Mouse (Mus musculus) megakaryocyte, embryonic 14.5 days (primary cell): Measurements from ENCODE around the gene Socs7. TPM values are rescaled to one million over a fixed set of nuclear protein-coding genes. Genes with fewer than 3 reads are reported as not detected.

ENCODE experiments used
- H3K27me3 ChIP-seq: replicated peaks from 2 replicates; pipeline ENCODE3; 2012; ENCODE audit warnings: inconsistent platforms
- H3K36me3 ChIP-seq: replicated peaks from 2 replicates; pipeline ENCODE3; 2012; ENCODE audit warnings: low read length, inconsistent platforms, mixed read lengths
- H3K4me1 ChIP-seq: 2 replicates; pipeline ENCODE4 v1.6.1; 2012; ENCODE audit warnings: inconsistent platforms
- H3K4me3 ChIP-seq: replicated peaks from 2 replicates; pipeline ENCODE3; 2012; ENCODE audit warnings: moderate library complexity, mild to moderate bottlenecking, inconsistent platforms
- H3K9me3 ChIP-seq: 2 replicates; pipeline ENCODE4 v1.6.1; 2012; ENCODE audit warnings: inconsistent platforms
- FLI1 ChIP-seq: IDR thresholded peaks from 2 replicates; pipeline ENCODE4 v1.6.1; 2012; ENCODE audit warnings: low read length, inconsistent platforms, mixed read lengths
- GATA1 ChIP-seq: IDR thresholded peaks from 3 replicates; pipeline ENCODE4 v1.6.1; 2012; ENCODE audit warnings: mixed read lengths, low read length, inconsistent platforms, borderline replicate concordance
- polyA plus RNA-seq: library from polyadenylated mRNA; stranded (reverse); fragments of >175 nt; gene quantifications from 2 replicates; pipeline ENCODE4 v1.2.3, GENCODE M21; 2012; ENCODE audit warnings: low replicate concordance; ENCODE audit not compliant: insufficient read depth

Gene Socs7
- polyA plus RNA-seq, 1 experiment = 0.91 TPM

DNA sequence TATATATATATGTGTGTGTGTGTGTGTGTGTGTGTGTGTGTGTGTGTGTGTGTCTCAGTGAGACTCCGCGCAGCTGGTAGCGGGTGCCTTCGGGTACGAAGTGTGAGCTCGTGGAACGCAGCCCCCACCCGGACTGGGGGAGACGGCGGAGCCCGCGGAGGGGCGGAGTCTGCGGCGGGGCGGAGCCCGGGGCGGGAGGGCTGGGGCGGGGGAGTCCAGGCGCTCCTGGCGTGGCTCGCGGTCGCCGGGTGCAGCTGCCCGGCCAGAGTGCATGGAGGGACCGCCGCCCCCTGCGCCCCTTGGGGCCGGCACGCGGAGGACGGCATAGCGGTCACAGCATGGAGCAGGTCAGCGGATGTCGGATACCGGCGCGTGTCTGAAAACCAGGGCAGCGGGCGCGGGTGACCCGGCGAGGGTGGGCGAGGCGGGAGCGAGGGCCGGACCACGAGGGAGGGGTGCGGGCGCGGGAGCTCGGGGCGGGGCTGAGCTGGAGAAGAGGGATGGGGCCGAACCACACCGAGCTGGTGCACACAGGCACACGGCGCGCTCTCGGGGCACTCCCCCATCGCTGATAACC is 41.9 kb downstream of the Socs7 start:
- no peaks in the 10 kb centered on the region for H3K36me3 ChIP-seq
- peak overlapping the region; percentile 91 for H3K4me3 ChIP-seq
- TF ChIP-seq FLI1 = no peak
- no peak for TF ChIP-seq GATA1
- H3K27me3 ChIP-seq = peaks cover 64% of the 10 kb centered on the region
- H3K4me1 ChIP-seq = peaks cover 86% of the 10 kb centered on the region
- no peaks in the 10 kb centered on the region for H3K9me3 ChIP-seq

DNA sequence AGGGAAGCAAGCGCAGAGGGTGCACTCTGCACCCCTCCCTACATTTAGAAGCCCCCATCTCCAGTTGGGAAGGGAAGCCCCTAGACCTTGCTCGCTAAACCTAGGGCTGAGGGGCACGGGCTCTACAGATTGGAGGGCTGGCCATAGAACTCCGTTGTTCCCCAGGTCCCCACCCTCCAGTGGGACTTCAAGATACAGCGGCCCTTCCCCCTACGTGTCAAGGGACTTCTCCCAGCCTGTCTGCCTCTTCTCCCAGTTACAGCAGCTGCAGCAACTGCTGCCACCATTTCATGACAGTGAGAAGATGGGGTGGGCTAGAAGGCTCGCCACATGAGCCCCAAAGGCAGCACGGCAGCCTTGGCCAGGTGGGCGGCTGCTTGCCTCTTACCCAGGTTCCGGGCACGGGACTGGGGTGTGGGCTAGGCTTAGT is 42.4 kb downstream of the Socs7 start:
- TF ChIP-seq FLI1 = no peak
- TF ChIP-seq GATA1 = no peak
- H3K4me1 ChIP-seq = peaks cover 89% of the 10 kb centered on the region
- peak overlapping the region; percentile 91 for H3K4me3 ChIP-seq
- H3K9me3 ChIP-seq = no peaks in the 10 kb centered on the region
- H3K36me3 ChIP-seq = no peaks in the 10 kb centered on the region
- peaks cover 64% of the 10 kb centered on the region for H3K27me3 ChIP-seq

DNA sequence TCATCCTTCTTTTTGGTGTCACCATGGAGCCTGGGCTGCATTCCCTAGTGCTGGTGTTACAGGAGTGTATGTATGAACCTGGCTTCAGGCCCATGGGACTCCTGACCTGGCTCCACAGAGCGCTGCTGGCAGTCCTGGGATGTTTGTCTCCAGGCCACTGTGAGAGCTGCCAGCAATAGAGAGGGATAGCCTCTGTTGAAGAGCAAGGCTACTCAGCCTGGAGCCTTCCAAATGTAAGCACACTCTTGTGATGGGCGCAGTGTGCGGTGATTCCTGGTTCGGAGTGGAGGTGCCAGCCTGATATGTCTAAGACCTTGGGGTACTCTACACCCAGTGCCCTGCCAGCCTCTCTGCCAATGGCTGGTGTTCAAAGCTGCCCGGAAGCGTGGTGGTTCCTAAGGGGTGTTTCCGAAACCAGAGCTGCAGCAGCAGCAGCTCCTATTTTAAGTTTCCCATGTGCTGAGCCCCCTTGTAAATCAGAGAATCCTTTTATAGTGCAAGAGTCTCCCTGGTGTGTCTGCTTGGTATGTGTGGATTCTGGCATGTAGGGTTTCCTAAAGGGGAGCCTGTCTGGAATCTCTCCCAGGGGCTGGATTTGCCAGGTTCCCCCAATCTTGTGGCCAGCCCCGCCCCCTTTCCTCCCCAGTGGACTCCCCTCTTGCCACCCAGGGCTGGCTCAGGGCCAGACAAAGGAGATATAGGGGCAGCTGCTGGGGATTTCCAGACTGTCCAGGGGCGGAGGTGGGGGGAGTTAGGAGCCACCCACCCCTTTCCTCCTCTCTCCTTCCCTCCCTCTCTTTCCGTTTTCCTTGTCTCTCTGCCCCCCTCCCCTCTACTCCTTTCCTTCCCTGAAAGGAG is 44.0 kb downstream of the Socs7 start:
- TF ChIP-seq GATA1 (no peak), FLI1 (no peak)
- H3K4me3 ChIP-seq = no peak overlapping the region
- peaks cover 85% of the 10 kb centered on the region for H3K4me1 ChIP-seq
- H3K9me3 ChIP-seq = no peaks in the 10 kb centered on the region
- H3K36me3 ChIP-seq = no peaks in the 10 kb centered on the region
- H3K27me3 ChIP-seq = peaks cover 59% of the 10 kb centered on the region

DNA sequence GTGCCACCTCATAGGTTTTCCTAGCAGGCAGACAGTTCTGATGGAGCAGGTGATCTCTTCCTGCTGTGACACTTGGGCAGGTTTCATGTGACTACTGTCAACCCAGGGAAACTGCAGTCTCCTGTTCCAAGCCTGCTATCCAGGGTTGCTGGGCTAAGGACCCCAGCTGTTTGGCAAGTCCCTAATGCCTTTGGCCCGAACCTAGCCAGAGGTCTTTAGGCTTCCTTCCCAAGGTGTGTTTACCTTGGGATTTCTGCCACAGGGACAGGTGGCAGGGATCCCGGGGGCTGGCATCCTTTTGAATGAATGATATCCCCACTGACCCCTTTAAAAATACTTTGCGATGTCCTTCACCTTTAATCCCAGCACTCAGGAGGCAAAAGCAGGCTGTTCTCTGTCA is 45.1 kb downstream of the Socs7 start:
- peaks cover 88% of the 10 kb centered on the region for H3K4me1 ChIP-seq
- no peak overlapping the region for H3K4me3 ChIP-seq
- H3K9me3 ChIP-seq = no peaks in the 10 kb centered on the region
- TF ChIP-seq GATA1 (no peak), FLI1 (no peak)
- peaks cover 53% of the 10 kb centered on the region for H3K27me3 ChIP-seq
- H3K36me3 ChIP-seq = no peaks in the 10 kb centered on the region

DNA sequence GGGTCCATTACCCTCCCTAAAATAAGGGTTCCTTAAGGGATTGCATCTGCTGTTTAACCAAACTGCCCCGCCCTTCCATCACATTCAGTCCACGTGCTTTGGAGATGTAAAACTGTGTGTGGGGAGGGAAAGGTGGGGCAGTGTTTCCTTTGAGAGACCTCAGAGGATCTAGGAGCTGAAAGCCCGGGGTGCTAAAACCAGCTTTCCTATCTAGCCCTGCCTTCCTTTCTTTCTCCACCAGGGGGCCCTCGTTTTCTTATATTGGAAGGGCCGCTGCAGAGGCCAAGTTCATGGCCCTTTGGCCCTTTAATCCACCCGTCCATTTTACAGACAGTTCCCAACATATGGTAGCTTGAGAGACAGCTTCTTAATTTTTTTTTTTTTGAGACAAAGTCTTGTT is 45.8 kb downstream of the Socs7 start:
- Histone ChIP-seq H3K4me3 (no peak overlapping the region), H3K27me3 (peaks cover 46% of the 10 kb centered on the region), H3K36me3 (no peaks in the 10 kb centered on the region), H3K4me1 (peaks cover 88% of the 10 kb centered on the region), H3K9me3 (no peaks in the 10 kb centered on the region)
- no peak for TF ChIP-seq GATA1
- TF ChIP-seq FLI1 = no peak

DNA sequence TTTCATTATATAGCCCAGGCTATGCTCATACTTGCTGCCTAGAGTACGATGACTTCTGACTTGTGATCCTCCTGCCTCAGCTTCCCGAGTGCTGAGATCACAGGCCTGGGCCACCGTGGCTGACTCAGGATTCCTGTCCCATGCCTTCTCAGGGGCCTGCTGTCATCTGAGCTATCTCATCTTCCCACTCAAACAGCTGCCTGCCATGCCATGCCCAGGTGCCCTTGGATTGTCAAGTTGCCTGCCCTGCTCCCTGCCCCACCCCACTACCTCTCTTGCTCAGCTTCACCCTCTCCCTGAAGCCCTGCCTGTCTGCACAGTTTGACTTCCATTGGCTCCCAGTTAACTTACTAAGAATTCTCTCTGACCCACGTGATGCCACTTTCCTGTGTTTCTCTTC is 48.6 kb downstream of the Socs7 start:
- H3K27me3 ChIP-seq = peaks cover 18% of the 10 kb centered on the region
- peak overlapping the region; percentile 1 for H3K4me3 ChIP-seq
- H3K36me3 ChIP-seq = no peaks in the 10 kb centered on the region
- H3K9me3 ChIP-seq = no peaks in the 10 kb centered on the region
- TF ChIP-seq GATA1 = no peak
- peaks cover 86% of the 10 kb centered on the region for H3K4me1 ChIP-seq

DNA sequence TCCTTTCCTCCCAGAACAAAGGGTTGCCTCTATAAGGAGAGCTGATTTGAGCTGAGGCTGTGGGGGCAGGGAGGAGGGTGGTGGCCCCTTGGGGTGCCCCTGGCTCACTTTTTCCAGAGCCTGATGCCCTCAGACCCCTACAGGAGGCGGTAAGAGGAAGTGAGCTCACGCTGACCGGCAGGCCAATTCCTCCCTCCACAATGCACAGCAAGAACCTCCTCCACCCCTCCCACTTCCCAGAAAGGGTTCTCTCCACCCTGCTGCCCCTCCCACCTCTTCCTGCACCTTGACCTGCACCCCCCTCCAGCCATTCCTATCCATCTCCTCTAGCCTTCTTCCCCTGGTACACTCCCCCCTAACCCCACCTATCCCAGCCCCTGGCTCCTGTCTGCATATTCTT is 49.8 kb downstream of the Socs7 start:
- Histone ChIP-seq H3K4me1 (peaks cover 86% of the 10 kb centered on the region), H3K36me3 (no peaks in the 10 kb centered on the region), H3K27me3 (peaks cover 6% of the 10 kb centered on the region), H3K4me3 (peak overlapping the region; percentile 84), H3K9me3 (no peaks in the 10 kb centered on the region)
- TF ChIP-seq GATA1 = no peak
- TF ChIP-seq FLI1 = no peak

DNA sequence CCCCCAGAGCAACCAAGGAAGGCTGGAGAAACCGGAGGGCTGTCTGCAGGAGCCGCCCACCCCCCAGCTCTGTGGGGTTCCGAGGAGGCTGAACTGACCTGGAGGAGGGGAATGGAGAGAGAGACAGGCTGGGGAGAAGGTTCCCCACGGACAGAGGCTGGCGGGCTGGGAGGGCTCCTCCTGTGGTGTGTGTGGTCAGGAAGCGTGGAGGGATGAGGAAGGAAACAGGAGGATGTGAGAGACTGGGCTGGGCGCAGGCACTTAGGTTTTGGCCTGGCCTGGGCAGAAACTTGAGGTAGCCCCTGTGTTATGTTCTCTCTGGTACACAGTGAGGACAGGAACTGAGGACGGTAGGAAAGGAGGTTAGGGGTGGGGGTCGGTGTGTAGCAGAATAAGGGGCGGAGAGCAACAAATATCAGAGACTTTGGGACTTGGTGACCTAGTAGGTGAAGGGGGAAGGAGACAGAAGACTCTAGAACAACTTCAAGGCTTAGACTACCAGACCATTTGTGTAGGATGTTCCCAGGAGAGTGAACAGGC is 50.5 kb downstream of the Socs7 start:
- Histone ChIP-seq H3K9me3 (no peaks in the 10 kb centered on the region), H3K4me1 (peaks cover 87% of the 10 kb centered on the region), H3K27me3 (no peaks in the 10 kb centered on the region), H3K4me3 (peak overlapping the region; percentile 84), H3K36me3 (no peaks in the 10 kb centered on the region)
- no peak for TF ChIP-seq GATA1
- no peak for TF ChIP-seq FLI1

DNA sequence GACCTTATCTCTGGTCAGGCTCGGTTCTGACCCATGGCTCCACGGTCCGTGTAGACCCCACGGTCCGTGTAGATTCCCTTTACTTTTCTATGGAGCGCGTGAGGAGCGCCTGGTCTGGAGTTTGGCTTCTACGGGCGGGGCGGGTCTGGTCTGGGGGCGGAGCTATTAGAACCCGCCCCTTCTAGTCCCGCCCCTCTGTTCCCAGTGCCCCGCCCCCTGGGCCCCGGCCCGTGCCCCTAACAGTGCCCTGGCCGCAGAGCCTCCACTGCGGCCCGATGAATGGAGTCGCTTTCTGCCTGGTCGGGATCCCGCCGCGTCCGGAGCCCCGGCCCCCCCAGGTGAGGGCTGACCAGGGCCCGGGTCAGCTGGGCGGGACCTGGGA is 53.0 kb downstream of the Socs7 start, which contains the start of gene Arhgap23:
Gene Arhgap23 (plus strand): TSS at position 204 of the 382 bp plus-strand sequence.
- Histone ChIP-seq H3K4me1 (peaks cover 87% of the 10 kb centered on the region), H3K4me3 (peak within 1 kb of the TSS; percentile 96), H3K27me3 (no peaks in the 10 kb centered on the region), H3K9me3 (no peaks in the 10 kb centered on the region), H3K36me3 (peaks cover 12% of the 10 kb centered on the region)
- TF ChIP-seq FLI1 = no peak
- TF ChIP-seq GATA1 = no peak
